Mouse (Mus musculus): ENCODE results near the gene Cox8c. TPM values are rescaled to one million over a fixed set of nuclear protein-coding genes. Genes with fewer than 3 reads are reported as not detected.
A peak's percentile ranks its signal among the peaks of the same experiment; 100 is the strongest.

Gene Cox8c
- polyA plus RNA-seq, 1 experiment from 2014 or later: not detected

DNA sequence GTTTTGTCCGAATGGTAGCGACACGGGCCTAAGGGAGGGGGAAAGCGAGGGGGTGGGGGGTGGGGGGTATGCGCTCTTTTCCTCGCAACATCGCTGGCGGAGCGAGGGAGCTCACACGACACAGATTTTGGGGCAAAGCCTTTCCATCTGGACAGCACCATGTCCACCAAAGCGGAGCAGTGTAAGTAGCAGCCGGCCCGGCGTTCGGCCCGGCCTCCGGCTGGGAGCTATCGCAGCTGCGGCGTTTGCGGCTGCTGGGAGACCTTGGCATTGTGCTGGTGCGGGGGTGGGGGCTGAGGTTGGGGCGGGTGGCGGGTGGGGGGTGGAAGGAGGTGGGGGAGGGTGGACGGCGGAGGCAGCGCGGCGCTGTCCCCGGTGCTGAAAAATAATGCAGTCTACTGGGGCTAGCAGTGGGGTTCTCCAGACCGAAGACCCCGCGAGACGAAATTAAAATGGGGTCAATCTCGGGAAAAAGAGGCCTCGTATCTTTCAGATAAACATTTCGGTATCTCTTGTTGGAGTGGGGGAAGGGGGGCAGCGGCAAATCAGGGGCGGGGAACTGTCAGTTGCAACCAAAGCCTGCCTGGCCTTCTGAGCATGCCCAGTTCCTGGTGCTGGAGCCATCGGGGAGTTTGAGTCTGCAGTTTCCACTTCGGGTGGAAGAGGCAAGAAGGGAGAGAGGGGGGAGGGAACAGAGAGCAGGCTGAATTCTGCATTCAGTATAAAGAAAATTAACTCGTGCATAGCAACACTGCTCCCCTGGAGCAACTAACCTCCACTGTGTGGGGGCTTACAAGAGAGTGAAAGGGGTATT lies 50.5 kb downstream of the Cox8c start:
- H3K36me3 ChIP-seq (ENCODE audit: insufficient read depth, low read length): no peaks in the 10 kb centered on the region
- no peaks in the 10 kb centered on the region for H3K9me3 ChIP-seq (ENCODE audit: low read length)
- ATAC-seq: peak; percentile 61
- DNase-seq (ENCODE audit: low spot score): peak; percentile 46
- H3K4me1 ChIP-seq (ENCODE audit: insufficient read depth, low read depth, low read length): peaks cover 8% of the 10 kb centered on the region
- H3K9ac ChIP-seq (replicated peaks; ENCODE audit: low read depth): no peak overlapping the region
- no peak for TF ChIP-seq EP300 (IDR thresholded peaks at IDR 0.05)
- TF ChIP-seq CTCF (IDR thresholded peaks at IDR 0.05): no peak
- peak overlapping the region; percentile 38 for H3K4me3 ChIP-seq (ENCODE audit: low read depth, low read length)
- H3K27me3 ChIP-seq (replicated peaks; ENCODE audit: insufficient read depth, low read length): peaks cover 7% of the 10 kb centered on the region; the same call in 1 of the 2 replicates
- WGBS: 1% methylated on average over 39 of the region's 42 CpGs
- no peak overlapping the region for H3K27ac ChIP-seq (ENCODE audit: low read length)
- peak overlapping the region; percentile 68 for H3K4me2 ChIP-seq (replicated peaks; ENCODE audit: low read depth, low read length)

Other genes with a start within 250 kb of the Cox8c start
- 9.7 and 10.9 TPM in 2 replicates for gene Itpk1, start 194.4 kb upstream of the Cox8c start, polyA plus RNA-seq (2015; fragmentation: Nextera tagmentation; extraction: Ambion mirVana)
- 9.7 and 10.1 TPM in 2 replicates for gene Moap1, start 155.7 kb upstream of the Cox8c start, polyA plus RNA-seq (2015; fragmentation: Nextera tagmentation; extraction: Ambion mirVana)
- 9.9 and 12.5 TPM in 2 replicates for gene Tmem251, start 155.6 kb upstream of the Cox8c start, polyA plus RNA-seq (2015; fragmentation: Nextera tagmentation; extraction: Ambion mirVana)
- gene Gm28051, start 141.6 kb upstream of the Cox8c start, polyA plus RNA-seq (2015; fragmentation: Nextera tagmentation; extraction: Ambion mirVana): not detected in 2 replicates
- 15.1 and 17.6 TPM in 2 replicates for gene Gon7, start 141.5 kb upstream of the Cox8c start, polyA plus RNA-seq (2015; fragmentation: Nextera tagmentation; extraction: Ambion mirVana)
- gene Ubr7, start 141.3 kb upstream of the Cox8c start, polyA plus RNA-seq (2015; fragmentation: Nextera tagmentation; extraction: Ambion mirVana): 20.7 and 23.1 TPM in 2 replicates
- gene Gm20604, start 140.6 kb upstream of the Cox8c start, polyA plus RNA-seq (2015; fragmentation: Nextera tagmentation; extraction: Ambion mirVana): 11.8 and 12.2 TPM in 2 replicates
- 14.7 and 17.1 TPM in 2 replicates for gene Btbd7, start 20.8 kb upstream of the Cox8c start, polyA plus RNA-seq (2015; fragmentation: Nextera tagmentation; extraction: Ambion mirVana)
- gene Unc79, start 49.5 kb downstream of the Cox8c start, polyA plus RNA-seq (2015; fragmentation: Nextera tagmentation; extraction: Ambion mirVana): 0.24 and 0.57 TPM in 2 replicates

All from lung, postnatal 0 days (tissue).